Comparison of ENCODE assay signal across 21 mouse cellular contexts in the genomic region with DNA sequence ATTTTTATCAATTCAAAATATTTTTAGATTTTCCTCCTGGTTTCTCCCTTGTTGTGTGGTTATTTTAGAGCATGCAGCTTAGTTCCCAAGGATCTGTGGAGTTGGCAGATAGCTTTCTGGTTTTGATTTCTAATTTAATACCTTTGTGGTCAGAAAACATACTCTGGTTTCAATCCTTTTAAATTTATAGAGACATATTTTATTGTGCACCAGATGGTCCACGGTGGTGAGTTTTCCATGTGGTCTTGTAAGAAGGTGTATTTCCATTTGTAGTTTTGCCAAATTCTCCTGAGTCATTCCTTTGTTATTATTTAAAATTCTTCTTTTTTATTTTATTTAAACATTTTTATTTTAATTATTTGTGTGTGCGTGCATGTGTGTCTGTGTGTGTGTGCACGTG.
DNase-seq lines count a peak whose midpoint lies in the region; ATAC-seq and TF ChIP-seq lines count a peak whose summit lies in the region.
"Had no signal": no experiment of that assay in that cellular context is flagged by ENCODE, and none has a peak within 500 bp of the region (broad histone marks: within the 10 kb centered on the region; RNA-seq: fewer than 3 reads in every experiment).

No protein-coding gene starts in this region.

- ATAC-seq in limb, embryonic 14.5 days (ENCODE audit: low FRiP score, low read depth) = peak; percentile 62; the same call in 1 of the 2 replicates
- ATAC-seq: activated CD4-positive, CD25-positive, alpha-beta regulatory T cell, adult 4 months; CD4-positive, CD25-positive, alpha-beta regulatory T cell, adult 4 months; forebrain, embryonic 14.5 days; forebrain, postnatal 0 days had no signal

- no peaks in the 10 kb centered on the region for H3K27me3 ChIP-seq in limb, embryonic 14.5 days (ENCODE audit: control insufficient read depth, insufficient read depth, low read length)
- H3K27me3 ChIP-seq: embryonic facial prominence, embryonic 12.5 days; hindbrain, embryonic 12.5 days; hindbrain, embryonic 15.5 days had no signal

- H3K4me1 ChIP-seq in embryonic fibroblast, embryonic 13.5 days (ENCODE audit: control insufficient read depth, insufficient read depth, low read length) = no peaks in the 10 kb centered on the region; the same call in 1 of the 2 replicates
- H3K4me1 ChIP-seq in limb, embryonic 14.5 days (ENCODE audit: control insufficient read depth, insufficient read depth, low read length) = peaks cover 23% of the 10 kb centered on the region; the same call in 1 of the 2 replicates
- H3K4me1 ChIP-seq: hindbrain, embryonic 12.5 days; hindbrain, embryonic 15.5 days had no signal

- no peaks in the 10 kb centered on the region for H3K36me3 ChIP-seq in limb, embryonic 14.5 days (ENCODE audit: control insufficient read depth, insufficient read depth, low read length)
- H3K36me3 ChIP-seq: embryonic facial prominence, embryonic 12.5 days; hindbrain, embryonic 12.5 days; hindbrain, embryonic 15.5 days had no signal

- no peaks in the 10 kb centered on the region for H3K9me3 ChIP-seq in limb, embryonic 14.5 days (ENCODE audit: control insufficient read depth, low read length)
- H3K9me3 ChIP-seq: embryonic facial prominence, embryonic 12.5 days; hindbrain, embryonic 12.5 days; hindbrain, embryonic 15.5 days had no signal

- no peak for TF ChIP-seq POLR2A in embryonic fibroblast, embryonic 13.5 days (IDR thresholded peaks at IDR 0.05; ENCODE audit: low read depth, low read length)
- no peak for TF ChIP-seq POLR2A in limb, embryonic 14.5 days (IDR thresholded peaks at IDR 0.05; ENCODE audit: borderline replicate concordance, extremely low read depth, insufficient read depth, insufficient read length)

- H3K4me3 ChIP-seq in embryonic fibroblast, embryonic 13.5 days (ENCODE audit: insufficient read depth, low read length) = no peak overlapping the region
- H3K4me3 ChIP-seq in limb, embryonic 14.5 days (replicated peaks; ENCODE audit: low read length) = no peak overlapping the region
- H3K4me3 ChIP-seq: embryonic facial prominence, embryonic 12.5 days; gastrocnemius, adult 2 months; hindbrain, embryonic 12.5 days; hindbrain, embryonic 15.5 days had no signal

- H3K4me2 ChIP-seq in limb, embryonic 14.5 days (replicated peaks; ENCODE audit: low read depth, low read length, severe bottlenecking) = no peak overlapping the region
- H3K4me2 ChIP-seq: embryonic facial prominence, embryonic 12.5 days; heart, embryonic 11.5 days; hindbrain, embryonic 12.5 days; hindbrain, embryonic 15.5 days had no signal

- peak; percentile 12 to 13 for DNase-seq in right cerebral cortex, adult 2 months (ENCODE audit: low spot score in 2 of 2)
- no peak for DNase-seq in right cerebral cortex, adult 18-20 months
- peak; percentile 67 for DNase-seq in limb, embryonic 14.5 days (ENCODE audit: low spot score)
- no peak for DNase-seq in left cerebral cortex, adult 11 months (ENCODE audit: low spot score)
- no peak for DNase-seq in lung, postnatal 36 days
- no peak for DNase-seq in urinary bladder, adult 18-20 months (ENCODE audit: low spot score in 2 of 2)
- DNase-seq: adrenal gland, postnatal 10 days; cerebellum, adult 11-12 months; cerebellum, adult 9-10 months; cerebellum, postnatal 14 days; forebrain, postnatal 0 days; gastrocnemius, adult 2 months; gastrocnemius, postnatal 14 days had no signal

- H3K27ac ChIP-seq in embryonic fibroblast, embryonic 13.5 days (ENCODE audit: insufficient read depth, low read length) = peak overlapping the region; percentile 3; the same call in 1 of the 2 replicates
- 0 out of 2 replicates have a peak overlapping the region, but pooled peaks have one; percentile 41 for H3K27ac ChIP-seq in limb, embryonic 14.5 days (replicated peaks; ENCODE audit: low read depth, low read length)
- H3K27ac ChIP-seq: embryonic facial prominence, embryonic 12.5 days; gastrocnemius, adult 2 months; hindbrain, embryonic 12.5 days; hindbrain, embryonic 15.5 days had no signal

- 25% methylated on average over 3 of the region's 3 CpGs for WGBS in limb, embryonic 14.5 days

- no peak overlapping the region for H3K9ac ChIP-seq in limb, embryonic 14.5 days (ENCODE audit: low read depth, low read length, severe bottlenecking)
- H3K9ac ChIP-seq: embryonic facial prominence, embryonic 12.5 days; forebrain, postnatal 0 days; hindbrain, embryonic 12.5 days; hindbrain, embryonic 15.5 days had no signal

- TF ChIP-seq CTCF in embryonic fibroblast, embryonic 13.5 days (IDR thresholded peaks at IDR 0.05; ENCODE audit: borderline replicate concordance, insufficient read depth, low read length) = no peak

Comparison
In these comparisons a context has a peak if more than half of its experiments do, and no peak if none do; other contexts are left out.
1. DNase-seq: peak in right cerebral cortex, adult 2 months (2 of 2) and limb, embryonic 14.5 days (single experiment); none in right cerebral cortex, adult 18-20 months (single experiment), left cerebral cortex, adult 11 months (single experiment), lung, postnatal 36 days (single experiment) and urinary bladder, adult 18-20 months (0 of 2).